Mouse (Mus musculus) gastrocnemius, postnatal 36 days (tissue): ENCODE results near the gene Lrrc63. TPM values are rescaled to one million over a fixed set of nuclear protein-coding genes. Genes with fewer than 3 reads are reported as not detected.
"Not testable (repeated sequence)": the region's sequence is repeated elsewhere in the genome, so short reads cannot be mapped to it uniquely, and the experiment has no call there.

Experiments
- DNase-seq, 2 experiments: peaks; one replicate each; pipeline ENCODE4 v3.0.0; 2022
- intact Hi-C: fragments of 180-260 bp; cut with DNase I; formaldehyde crosslinking; loops from one replicate; pipeline ENCODE4 v1.15.1; 2025
- long read RNA-seq, 2 experiments: library from polyadenylated mRNA; stranded (forward); transcript quantifications; one replicate each; pipeline ENCODE4 v2.0.0; 2021
- total RNA-seq, 2 experiments: library from RNA; stranded (reverse); gene quantifications; 2 replicates each; pipeline ENCODE4 v1.2.3; 2021

The Lrrc63 gene
- total RNA-seq, result not detected
- long read RNA-seq, experiment 1, result 0 reads
- long read RNA-seq, experiment 2, result 0 reads

- intact Hi-C loops, result no loop called here
- DNase-seq, result peak; percentile 40 to 62
Observed at GRCm38 (mm10) chr14:75130501-75131318, at the start of gene Lrrc63, which contains the start of gene Lcp1. Gene Lrrc63 (minus strand): TSS chr14:75130881. Gene Lcp1 (plus strand): TSS chr14:75131101.

- intact Hi-C loops, result no loop called here
- DNase-seq, result no peak
Observed at GRCm38 (mm10) chr14:75179255-75179963, 48.7 kb upstream of the Lrrc63 start.

- intact Hi-C loops, result no loop called here
- DNase-seq, result no peak
Observed at GRCm38 (mm10) chr14:75178801-75179211, 48.1 kb upstream of the Lrrc63 start.

- no peak for DNase-seq
- intact Hi-C loops, result no loop called here
Observed at GRCm38 (mm10) chr14:75178384-75178793, 47.7 kb upstream of the Lrrc63 start.

GRCm38 (mm10) chr14:75177400-75177799 is 46.7 kb upstream of the Lrrc63 start:
- intact Hi-C loops, result no loop called here

GRCm38 (mm10) chr14:75176425-75177045 is 45.9 kb upstream of the Lrrc63 start:
- no peak for DNase-seq
- intact Hi-C loops, result no loop called here

More at GRCm38 (mm10) chr14:75177400-75177799, 46.7 kb upstream of the Lrrc63 start:
- DNase-seq, result no peak

- intact Hi-C loops, result no loop called here
- no peak for DNase-seq
Observed at GRCm38 (mm10) chr14:75175781-75176180, 45.1 kb upstream of the Lrrc63 start.

GRCm38 (mm10) chr14:75174731-75175555 is 44.3 kb upstream of the Lrrc63 start:
- DNase-seq, result no peak
- intact Hi-C loops, result no loop called here

GRCm38 (mm10) chr14:75174296-75174695 is 43.6 kb upstream of the Lrrc63 start:
- no peak for DNase-seq
- intact Hi-C loops, result no loop called here

GRCm38 (mm10) chr14:75170546-75170945 is 39.9 kb upstream of the Lrrc63 start:
- intact Hi-C loops, result no loop called here
- DNase-seq, result no peak

GRCm38 (mm10) chr14:75168501-75168900 is 37.8 kb upstream of the Lrrc63 start:
- DNase-seq, result no peak
- intact Hi-C loops, result loop anchor here (2.0 kb wide), 1 partner anchor 54 kb away; no protein-coding TSS in a partner anchor

GRCm38 (mm10) chr14:75165574-75166131 is 35.0 kb upstream of the Lrrc63 start:
- intact Hi-C loops, result no loop called here
- DNase-seq, result no peak

- intact Hi-C loops, result no loop called here
- DNase-seq, result no peak
Observed at GRCm38 (mm10) chr14:75164345-75164744, 33.7 kb upstream of the Lrrc63 start.

GRCm38 (mm10) chr14:75163866-75164265 is 33.2 kb upstream of the Lrrc63 start:
- intact Hi-C loops, result no loop called here
- DNase-seq, result no peak

GRCm38 (mm10) chr14:75159375-75159774 is 28.7 kb upstream of the Lrrc63 start:
- intact Hi-C loops, result no loop called here
- DNase-seq, result no peak

GRCm38 (mm10) chr14:75154481-75154880 is 23.8 kb upstream of the Lrrc63 start:
- no peak for DNase-seq
- intact Hi-C loops, result no loop called here

GRCm38 (mm10) chr14:75151146-75151545 is 20.5 kb upstream of the Lrrc63 start:
- DNase-seq, result no peak
- intact Hi-C loops, result no loop called here

GRCm38 (mm10) chr14:75150653-75151052 is 20.0 kb upstream of the Lrrc63 start:
- no peak for DNase-seq
- intact Hi-C loops, result no loop called here

- DNase-seq, result no peak
- intact Hi-C loops, result no loop called here
Observed at GRCm38 (mm10) chr14:75148229-75148628, 17.5 kb upstream of the Lrrc63 start.

GRCm38 (mm10) chr14:75147706-75148105 is 17.0 kb upstream of the Lrrc63 start:
- not testable (repeated sequence) for DNase-seq

More at GRCm38 (mm10) chr14:75147706-75148105, 17.0 kb upstream of the Lrrc63 start:
- intact Hi-C loops, result not testable (repeated sequence)
